Mouse (Mus musculus): Measurements from ENCODE around the gene Rd3. TPM values are rescaled to one million over a fixed set of nuclear protein-coding genes. Genes with fewer than 3 reads are reported as not detected.

The Rd3 gene
- total RNA-seq, 2 experiments from 2014 or later: 0.33 to 0.44 TPM

- TF ChIP-seq CTCF (conservative IDR thresholded peaks at IDR 0.05): no peak
- H3K4me3 ChIP-seq: no peak overlapping the region
- no peak overlapping the region for H3K27ac ChIP-seq
- DNase-seq (ENCODE audit: low spot score in 2 of 2): no peak
Observed at GRCm38 (mm10) chr1:191948600-191948999, 28.6 kb upstream of the Rd3 start.

DNA sequence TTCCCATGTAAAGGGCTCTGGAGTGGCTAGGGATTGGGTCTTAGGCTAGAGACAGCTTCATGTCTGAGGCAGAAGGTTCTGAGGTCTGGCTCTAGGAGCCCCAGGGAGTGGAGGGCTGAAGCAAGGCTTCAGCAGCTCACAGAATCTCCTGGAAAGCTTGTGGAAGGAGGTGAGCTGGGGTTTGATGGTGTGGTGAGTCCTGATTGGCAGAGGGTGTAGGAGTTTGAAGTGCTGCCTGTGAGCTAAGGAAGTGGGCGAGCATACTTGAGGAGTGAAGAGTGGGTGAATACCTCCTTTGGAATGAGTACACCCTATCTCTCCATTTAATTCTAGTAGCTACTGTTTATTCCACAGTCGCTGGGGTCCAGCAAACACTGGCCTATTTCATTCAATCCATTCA is 26.6 kb upstream of the Rd3 start:
- Histone ChIP-seq H3K4me3 (no peak overlapping the region), H3K27ac (no peak overlapping the region)
- TF ChIP-seq CTCF (conservative IDR thresholded peaks at IDR 0.05): no peak
- DNase-seq (ENCODE audit: low spot score in 2 of 2): no peak

DNA sequence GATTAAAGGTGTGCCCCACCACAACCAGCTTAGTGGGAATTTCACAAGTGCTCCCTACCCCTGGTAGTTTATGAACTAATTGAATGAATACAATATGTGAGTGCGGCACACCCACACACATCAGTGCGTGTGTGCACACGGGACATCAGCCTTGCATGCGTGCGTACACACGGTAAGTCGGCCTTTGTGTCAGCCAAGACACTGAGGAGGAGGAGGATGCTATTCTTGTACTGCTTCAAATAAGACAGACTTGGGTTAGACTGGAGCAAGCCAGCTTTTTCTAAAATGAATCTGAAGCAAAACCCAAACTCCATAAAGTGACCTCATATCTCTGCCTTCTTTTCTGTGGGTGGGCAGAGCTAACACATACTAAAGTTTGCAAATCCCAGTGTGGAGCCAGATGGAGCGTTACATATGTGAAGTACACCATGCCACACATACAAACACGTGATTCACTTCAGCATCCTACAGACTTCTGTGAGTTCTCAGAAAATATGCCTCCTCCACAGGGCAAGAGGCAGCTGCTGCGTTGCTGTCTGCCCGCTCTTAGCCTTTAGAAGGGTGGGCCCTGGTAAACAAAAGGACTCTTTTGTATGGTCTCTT is 24.3 kb upstream of the Rd3 start:
- TF ChIP-seq CTCF (conservative IDR thresholded peaks at IDR 0.05): no peak
- Histone ChIP-seq H3K4me3 (no peak overlapping the region), H3K27ac (peak overlapping the region; percentile 46; the same call in 1 of the 2 replicates)
- DNase-seq (ENCODE audit: low spot score in 2 of 2): peak; percentile 51 to 72

DNA sequence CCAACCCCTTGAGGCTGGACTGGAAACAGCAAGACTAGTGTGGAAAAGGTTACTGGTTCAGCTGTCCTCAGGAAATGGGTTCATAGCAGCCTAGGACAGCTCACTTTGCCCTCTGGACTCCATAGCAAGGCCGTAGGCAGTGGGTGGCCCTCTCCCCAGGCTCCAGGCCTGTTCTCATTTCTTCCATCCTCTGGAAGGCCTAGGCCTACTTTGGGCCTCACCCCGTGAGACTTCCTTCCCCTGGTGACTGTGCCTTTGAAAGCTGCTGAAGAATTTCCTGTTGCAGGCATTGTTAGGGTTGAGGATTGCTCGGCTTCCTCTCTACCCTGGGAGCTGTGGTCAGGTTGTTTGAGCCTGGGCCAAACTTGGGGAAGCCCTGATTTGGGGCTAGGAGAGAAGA is 22.1 kb upstream of the Rd3 start:
- TF ChIP-seq CTCF (conservative IDR thresholded peaks at IDR 0.05): no peak
- Histone ChIP-seq H3K4me3 (no peak overlapping the region), H3K27ac (peak overlapping the region; percentile 54)
- no peak for DNase-seq (ENCODE audit: low spot score in 2 of 2)

- no peak for TF ChIP-seq CTCF (conservative IDR thresholded peaks at IDR 0.05)
- peak overlapping the region; percentile 72 for H3K27ac ChIP-seq
- DNase-seq (ENCODE audit: low spot score in 2 of 2): no peak
- H3K4me3 ChIP-seq: no peak overlapping the region
Observed at GRCm38 (mm10) chr1:191956261-191956660, 20.9 kb upstream of the Rd3 start.

DNA sequence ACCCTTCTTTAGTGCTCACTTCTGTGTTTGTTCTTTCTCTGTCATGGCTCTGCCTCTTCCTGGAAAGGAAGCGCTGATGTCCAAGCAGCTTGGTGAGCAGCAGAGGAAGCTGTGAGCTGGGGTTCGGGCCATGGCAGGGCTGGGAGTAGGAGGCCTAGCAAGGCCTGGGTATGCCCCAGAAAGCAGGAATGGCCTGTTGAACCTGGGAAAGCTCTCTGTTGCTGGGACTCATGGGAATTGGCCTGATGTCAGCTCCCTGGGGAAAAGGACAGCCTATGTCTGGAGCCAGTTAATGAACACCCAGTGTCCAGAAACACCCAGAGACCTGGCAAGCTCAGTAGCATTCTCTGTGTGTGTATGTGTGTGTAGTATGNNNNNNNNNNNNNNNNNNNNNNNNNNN is 20.3 kb upstream of the Rd3 start:
- Histone ChIP-seq H3K4me3 (no peak overlapping the region), H3K27ac (peak overlapping the region; percentile 51; the same call in 1 of the 2 replicates)
- TF ChIP-seq CTCF (conservative IDR thresholded peaks at IDR 0.05): no peak
- no peak for DNase-seq (ENCODE audit: low spot score in 2 of 2)

GRCm38 (mm10) chr1:191957321-191957720 is 19.8 kb upstream of the Rd3 start:
- peak overlapping the region; percentile 39; the same call in 1 of the 2 replicates for H3K27ac ChIP-seq
- TF ChIP-seq CTCF (conservative IDR thresholded peaks at IDR 0.05): no peak
- no peak overlapping the region for H3K4me3 ChIP-seq
- no peak for DNase-seq (ENCODE audit: low spot score in 2 of 2)

DNA sequence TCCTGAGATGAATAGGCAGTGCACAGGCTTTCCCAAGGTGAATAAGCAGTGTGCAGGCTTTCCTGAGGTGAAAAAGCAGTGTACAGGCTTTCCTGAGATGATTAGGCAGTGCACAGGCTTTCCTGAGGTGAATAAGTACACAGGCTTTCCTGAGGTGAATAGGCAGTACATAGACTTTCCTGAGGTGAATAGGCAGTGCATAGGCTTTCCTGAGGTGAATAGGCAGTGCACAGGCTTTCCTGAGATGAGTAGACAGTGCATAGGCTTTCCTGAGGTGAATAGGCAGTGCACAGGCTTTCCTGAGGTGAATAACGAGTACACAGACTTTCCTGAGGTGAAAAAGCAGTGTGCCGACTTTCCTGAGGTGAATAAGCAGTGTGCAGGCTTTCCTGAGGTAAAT is 16.2 kb upstream of the Rd3 start:
- Histone ChIP-seq H3K4me3 (no peak overlapping the region), H3K27ac (no peak overlapping the region)
- no peak for TF ChIP-seq CTCF (conservative IDR thresholded peaks at IDR 0.05)
- no peak for DNase-seq (ENCODE audit: low spot score in 2 of 2)

GRCm38 (mm10) chr1:191963413-191963812 is 13.8 kb upstream of the Rd3 start:
- H3K27ac ChIP-seq: no peak overlapping the region
- no peak for TF ChIP-seq CTCF (conservative IDR thresholded peaks at IDR 0.05)
- DNase-seq (ENCODE audit: low spot score in 2 of 2): no peak
- H3K4me3 ChIP-seq: no peak overlapping the region

DNA sequence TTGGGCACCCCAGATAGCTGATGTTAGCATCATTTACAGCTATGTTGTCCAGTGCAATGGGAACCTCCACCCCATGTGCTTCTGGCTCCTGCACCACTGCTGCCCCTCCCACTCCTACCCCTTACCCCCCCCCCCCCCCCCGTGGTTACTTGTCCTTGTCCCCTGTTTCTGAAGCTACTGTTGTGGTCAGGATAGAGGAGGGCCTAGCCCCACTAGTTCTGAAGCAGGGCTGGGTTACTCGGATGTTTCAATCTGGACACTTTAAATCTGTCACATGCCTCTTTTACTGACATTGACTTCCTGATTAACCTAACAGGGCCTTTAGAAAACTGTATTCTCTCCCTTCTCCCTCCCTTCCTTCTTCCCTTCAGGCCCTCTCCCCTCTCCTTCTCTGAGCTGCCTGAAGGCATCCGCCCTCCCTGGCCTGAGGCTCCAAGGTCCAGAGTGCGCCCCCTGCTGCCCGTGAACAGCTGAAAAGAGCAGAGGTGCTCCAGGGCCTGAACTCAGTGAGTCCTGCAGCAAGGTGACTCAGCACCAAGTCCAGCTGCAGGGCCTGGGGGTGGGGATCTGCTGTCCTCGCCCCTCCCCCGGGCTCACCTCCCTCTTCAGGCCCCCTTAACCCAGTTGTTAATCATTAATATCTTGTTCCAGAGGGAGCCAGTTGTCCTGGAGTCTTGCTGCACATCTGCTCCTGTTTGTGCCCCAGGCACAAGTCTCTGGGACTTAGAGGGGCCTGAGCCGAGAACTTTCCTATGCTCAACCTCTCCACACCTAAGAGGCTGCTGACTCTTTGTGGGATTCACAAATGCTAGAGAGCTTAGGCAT is 13.0 kb upstream of the Rd3 start:
- TF ChIP-seq CTCF (conservative IDR thresholded peaks at IDR 0.05): peak; percentile 91
- DNase-seq (ENCODE audit: low spot score in 2 of 2): peak; percentile 52 to 89
- no peak overlapping the region for H3K4me3 ChIP-seq
- no peak overlapping the region for H3K27ac ChIP-seq

- TF ChIP-seq CTCF (conservative IDR thresholded peaks at IDR 0.05): peak; percentile 95
- Histone ChIP-seq H3K4me3 (no peak overlapping the region), H3K27ac (no peak overlapping the region)
- peak; percentile 67 to 80 for DNase-seq (ENCODE audit: low spot score in 2 of 2)
Observed at GRCm38 (mm10) chr1:191964773-191965481, 12.2 kb upstream of the Rd3 start.

DNA sequence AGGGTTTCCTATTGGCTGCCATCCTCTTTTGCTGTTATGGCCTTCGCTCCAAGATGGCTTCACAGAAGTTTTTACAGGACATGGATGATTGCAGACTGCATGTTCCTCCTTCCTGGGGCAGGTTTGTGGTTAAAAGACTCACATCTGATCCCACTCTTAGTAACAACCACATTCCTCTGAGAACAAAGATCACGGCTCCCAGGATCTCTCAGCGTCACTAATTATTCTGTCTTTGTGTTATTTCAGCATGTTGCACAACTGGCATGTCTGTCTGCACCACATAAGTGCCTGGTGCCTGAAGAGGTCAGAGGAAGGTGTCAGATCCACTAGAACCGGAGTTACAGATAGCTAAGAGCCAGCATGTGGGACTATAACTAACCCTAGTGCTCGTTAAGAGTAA is 7.2 kb upstream of the Rd3 start:
- no peak for DNase-seq (ENCODE audit: low spot score in 2 of 2)
- no peak overlapping the region for H3K4me3 ChIP-seq
- H3K27ac ChIP-seq: no peak overlapping the region
- no peak for TF ChIP-seq CTCF (conservative IDR thresholded peaks at IDR 0.05)
